Mouse (Mus musculus) NIH3T3 (cell line): ENCODE results near the gene Agap1.

ENCODE experiments used
- DNase-seq: peaks from one replicate; pipeline ENCODE4 v3.0.0-alpha.2; 2012; ENCODE audit warnings: low read depth

The Agap1 gene

DNA sequence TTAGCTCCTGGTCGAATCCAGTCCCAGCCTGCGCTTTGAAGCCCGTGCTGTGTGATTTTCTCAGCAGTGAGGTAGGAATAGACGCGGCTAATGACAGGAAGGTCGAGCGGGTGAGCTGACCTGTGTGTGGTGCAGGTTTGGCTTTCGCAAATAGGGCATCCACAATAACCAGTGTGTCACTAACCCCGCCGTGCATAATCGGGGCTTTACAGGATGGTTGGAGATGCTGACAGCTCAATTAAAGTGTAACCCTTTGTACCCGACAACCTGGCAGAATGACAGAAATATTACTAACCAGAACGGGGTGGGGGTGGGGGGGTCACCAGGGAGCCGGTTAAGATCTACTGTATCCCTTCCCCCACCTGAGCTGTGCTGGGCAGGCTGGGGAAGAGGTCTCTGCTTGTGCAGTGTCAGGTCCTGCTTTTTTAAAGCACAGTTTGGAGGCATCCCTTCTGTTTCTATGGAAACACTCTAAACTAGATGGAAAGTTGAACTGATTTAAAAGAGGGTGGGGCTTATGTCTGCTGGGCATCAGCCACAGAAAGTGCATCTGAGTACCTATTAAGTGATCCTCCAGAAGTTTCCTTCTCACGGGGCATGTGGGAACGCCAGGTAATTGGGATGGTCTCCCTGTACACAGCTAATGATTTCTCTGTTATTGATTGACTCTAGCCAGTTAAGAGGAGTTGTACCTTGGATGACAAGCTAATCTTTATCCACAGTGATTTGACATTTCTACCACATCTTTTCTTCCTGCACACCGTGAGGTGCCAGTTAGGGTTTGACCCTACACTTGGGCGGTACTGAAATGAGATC lies 259.8 kb downstream of the Agap1 start:
- peak; percentile 26 for DNase-seq

DNA sequence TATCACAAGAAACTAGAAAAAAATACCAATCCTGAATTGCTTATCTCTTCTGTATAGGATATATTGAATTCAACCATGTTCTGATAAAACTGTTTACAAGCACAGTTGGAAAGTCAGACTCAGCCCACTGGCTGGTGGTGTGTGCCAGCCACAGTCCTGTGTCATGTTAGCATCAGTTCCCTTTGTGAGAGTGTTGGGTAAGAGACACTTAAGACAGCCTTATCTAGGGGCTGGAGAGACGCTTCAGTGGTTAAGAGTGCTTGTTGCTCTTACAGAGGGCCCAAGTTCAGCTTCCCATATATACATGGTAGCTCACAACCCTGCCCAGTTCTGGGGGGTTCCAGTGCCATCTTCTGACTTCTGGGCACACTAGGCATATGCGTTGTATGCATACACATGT lies 261.6 kb downstream of the Agap1 start:
- DNase-seq, result no peak

DNA sequence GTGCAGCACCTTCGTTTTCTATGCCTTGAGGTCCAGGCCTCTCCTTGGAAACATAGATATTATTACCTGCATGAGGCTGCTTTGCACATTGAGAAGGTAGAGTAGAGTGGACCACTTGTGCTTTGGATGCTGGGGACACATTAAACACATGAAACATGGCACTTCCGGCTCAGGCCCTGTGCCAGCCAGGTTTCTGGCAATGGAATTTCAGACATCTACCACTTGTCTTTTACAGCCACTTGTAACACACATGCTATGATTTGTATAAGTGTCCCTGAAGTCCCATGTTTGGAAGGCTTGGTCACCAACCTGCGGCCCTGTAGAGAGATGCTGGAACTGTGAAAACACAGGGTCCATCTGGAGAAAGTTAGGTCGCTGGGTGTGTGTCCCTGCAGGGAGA lies 262.5 kb downstream of the Agap1 start:
- DNase-seq, result no peak

- no peak for DNase-seq
Observed at GRCm38 (mm10) chr1:89718782-89719403, 264.3 kb downstream of the Agap1 start.

GRCm38 (mm10) chr1:89724141-89724540 lies 269.5 kb downstream of the Agap1 start:
- DNase-seq, result peak; percentile 38

DNA sequence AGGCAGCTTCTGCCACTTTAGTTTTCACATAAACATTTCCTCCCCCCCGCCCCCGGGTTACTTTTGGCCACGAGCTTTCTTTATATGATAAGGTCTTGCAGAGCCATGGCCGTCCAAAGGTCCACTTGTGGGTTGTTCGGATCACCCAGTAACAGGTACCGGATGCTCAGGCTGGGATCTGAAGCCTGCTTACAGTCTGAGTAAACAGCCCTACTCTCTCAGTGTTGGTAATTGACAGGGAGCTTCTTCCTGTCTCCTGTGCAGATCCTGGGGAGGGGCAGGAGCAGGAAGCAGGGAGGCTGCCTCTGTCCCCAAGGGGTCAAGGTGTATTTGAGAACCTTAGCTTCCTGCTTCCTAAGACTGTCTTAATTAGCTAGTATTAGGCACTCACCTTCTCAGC lies 269.9 kb downstream of the Agap1 start:
- DNase-seq, result no peak

GRCm38 (mm10) chr1:89724957-89725356 lies 270.4 kb downstream of the Agap1 start:
- no peak for DNase-seq

DNA sequence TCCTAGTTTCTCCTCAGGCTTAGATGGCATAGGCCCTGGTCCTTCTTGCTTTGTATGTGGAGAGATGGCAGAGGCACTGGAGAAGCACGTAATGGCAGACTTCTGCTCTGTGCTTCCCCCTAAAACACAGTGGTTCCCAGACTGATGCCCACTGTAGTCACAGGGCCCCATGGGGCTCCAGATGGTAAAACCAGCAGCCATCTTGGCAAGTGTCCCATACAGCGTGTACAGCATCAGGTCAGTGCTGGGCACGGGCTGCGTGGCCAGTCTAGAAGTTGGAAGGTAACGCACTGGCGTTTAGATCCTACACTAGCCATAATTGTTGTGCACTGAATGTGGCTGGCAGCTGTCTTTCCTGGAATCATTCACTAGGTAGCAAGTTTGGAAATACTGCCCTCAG lies 273.9 kb downstream of the Agap1 start:
- DNase-seq, result no peak

- DNase-seq, result peak; percentile 76
Observed at GRCm38 (mm10) chr1:89730589-89731195, 276.1 kb downstream of the Agap1 start.

DNA sequence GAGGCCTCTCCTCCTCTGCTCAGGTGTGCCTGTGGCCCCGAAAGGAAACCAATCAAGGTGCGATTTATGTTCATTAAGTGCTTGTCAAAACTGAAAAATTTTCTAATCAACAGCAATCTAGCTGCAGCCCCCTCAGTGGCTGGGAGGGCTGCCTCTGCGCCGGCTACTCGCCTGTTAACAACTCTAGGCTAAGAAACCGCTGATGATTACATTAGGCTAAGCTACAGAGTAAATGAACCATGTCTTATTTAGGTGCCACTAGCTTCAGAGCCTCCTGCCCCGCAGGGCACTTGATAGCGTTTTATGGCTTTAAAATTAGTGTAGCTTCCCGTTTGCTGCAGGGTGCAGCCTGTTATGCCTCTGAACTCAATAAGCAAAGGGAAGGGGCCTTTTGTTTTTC lies 279.8 kb downstream of the Agap1 start:
- DNase-seq, result no peak

GRCm38 (mm10) chr1:89735146-89735545 lies 280.5 kb downstream of the Agap1 start:
- DNase-seq, result peak; percentile 65

GRCm38 (mm10) chr1:89736021-89736420 lies 281.4 kb downstream of the Agap1 start:
- DNase-seq, result no peak

DNA sequence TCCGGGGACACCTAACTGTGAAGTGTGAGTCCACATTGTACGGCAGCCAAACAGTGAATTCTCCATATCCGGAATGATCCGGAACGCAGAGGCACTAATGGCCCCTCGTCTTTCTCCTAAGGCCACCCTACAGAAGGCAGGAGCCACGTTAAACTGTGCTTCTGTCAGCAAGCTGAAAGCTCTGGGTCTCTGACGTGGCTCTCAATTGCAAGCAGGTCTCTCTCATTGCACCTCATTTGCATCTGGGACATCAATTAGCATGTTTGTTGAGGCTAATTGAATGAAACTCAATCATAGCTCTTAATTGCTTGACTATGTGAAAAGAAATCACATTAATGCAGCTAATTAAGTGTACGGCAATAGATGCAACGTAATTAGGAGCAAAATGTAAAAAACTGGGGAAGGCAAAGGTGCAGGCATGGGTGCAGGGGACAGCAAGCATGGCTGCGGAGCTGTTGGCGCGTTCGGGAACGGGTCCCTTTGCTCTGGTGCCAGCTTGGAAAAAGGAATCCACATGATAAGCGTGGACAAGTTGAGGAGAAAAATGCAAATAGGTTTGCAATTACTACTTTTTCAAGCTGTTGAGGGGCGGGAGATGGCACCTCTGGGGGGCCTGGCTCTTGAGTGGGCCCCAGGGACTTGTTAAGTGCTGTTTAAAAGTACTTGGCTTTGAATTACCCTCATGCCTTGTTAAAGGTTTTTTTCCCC lies 284.6 kb downstream of the Agap1 start:
- no peak for DNase-seq

DNA sequence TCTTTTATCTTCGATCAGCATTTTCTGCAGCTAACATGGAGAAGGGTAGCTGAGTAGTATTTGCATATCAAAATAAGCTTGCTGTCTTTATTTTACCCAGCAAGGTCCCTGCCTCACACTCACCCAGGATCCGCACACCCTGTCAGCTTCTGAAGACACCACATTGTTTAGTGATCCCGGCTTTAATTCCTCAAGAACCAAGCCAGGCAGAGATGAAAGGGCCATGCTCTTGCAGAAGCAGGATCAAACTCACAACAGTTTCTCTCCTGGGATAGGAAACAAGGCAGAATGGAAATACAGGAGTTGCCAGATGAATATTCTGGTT lies 285.1 kb downstream of the Agap1 start:
- no peak for DNase-seq

DNA sequence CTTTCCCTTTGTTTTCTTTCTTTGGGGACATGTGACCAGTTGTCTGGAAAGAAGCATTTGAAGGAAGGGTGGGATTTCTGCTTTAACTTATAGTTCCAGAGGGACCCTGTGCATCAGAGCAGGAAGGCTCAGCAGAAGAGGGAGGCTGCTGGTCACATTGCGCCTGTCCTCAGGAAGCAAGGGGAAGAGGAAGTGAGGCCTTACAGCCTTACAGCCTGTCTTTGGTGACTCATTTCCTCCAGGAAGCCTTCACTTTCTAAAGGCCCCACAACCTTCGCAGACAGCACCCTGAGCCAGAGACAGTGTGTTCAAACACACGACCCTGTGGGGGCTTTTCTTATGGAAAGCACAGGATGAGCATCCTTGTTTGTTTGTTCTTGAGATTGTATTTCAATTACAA lies 287.8 kb downstream of the Agap1 start:
- no peak for DNase-seq

DNA sequence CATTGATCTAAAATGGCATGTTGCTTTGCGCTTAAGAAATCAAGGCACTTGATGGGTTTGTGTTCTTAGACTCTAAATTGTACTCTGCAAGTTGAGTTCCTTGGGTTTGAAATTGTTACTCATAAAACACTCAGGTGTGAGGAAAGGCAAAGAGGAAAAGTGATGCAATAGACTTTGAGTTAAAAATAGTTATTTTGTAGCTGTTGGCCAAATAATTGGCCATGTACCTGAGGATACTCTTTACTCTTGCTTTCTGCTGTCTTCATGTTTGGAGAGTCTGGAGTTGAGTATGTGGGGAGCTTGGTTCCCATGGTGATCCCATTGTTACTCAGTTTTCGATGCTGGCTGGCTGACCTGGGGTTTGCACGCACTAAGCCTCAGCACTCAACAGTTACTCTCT lies 291.6 kb downstream of the Agap1 start:
- no peak for DNase-seq

DNA sequence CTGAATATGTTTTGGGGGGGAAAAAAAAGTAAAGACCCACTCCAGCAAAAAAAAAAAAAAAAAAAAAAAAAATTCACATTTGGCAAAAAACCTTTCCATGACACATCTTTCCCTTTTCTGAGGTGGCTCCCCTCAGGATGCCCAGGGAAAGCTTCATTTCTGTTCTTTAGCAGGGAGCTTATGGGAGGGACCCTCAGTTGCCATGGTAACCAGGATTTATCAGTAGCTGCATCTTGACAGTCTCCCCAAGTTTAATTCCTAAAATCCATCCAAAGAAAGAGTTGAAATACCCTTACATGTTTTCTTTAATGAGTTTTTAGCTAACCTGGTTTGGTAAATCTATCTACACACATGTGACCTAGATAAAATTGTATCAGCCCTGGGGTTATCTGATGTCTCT lies 295.1 kb downstream of the Agap1 start:
- DNase-seq, result no peak

- no peak for DNase-seq
Observed at GRCm38 (mm10) chr1:89750495-89750894, 295.9 kb downstream of the Agap1 start.

DNA sequence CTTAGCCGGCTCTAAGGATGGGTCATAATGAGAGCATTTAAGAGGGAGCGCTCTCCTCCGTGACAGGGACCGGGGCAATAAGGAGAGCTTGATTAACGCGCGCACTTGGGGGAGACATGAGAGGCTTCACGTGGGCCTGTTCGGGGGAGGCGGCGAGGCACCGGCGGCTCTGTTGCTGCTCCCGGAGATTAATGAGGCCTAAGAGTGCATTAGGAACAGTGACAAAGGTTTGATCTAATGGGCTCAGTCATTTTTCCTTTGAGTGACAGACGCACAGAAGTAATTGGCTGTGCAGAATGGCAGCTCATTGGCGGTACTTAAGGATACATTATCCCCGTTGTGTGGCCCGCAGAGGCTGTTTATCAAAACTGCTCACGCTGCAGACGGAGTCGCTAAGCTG lies 296.3 kb downstream of the Agap1 start:
- no peak for DNase-seq

- no peak for DNase-seq
Observed at GRCm38 (mm10) chr1:89751344-89751743, 296.7 kb downstream of the Agap1 start.

DNA sequence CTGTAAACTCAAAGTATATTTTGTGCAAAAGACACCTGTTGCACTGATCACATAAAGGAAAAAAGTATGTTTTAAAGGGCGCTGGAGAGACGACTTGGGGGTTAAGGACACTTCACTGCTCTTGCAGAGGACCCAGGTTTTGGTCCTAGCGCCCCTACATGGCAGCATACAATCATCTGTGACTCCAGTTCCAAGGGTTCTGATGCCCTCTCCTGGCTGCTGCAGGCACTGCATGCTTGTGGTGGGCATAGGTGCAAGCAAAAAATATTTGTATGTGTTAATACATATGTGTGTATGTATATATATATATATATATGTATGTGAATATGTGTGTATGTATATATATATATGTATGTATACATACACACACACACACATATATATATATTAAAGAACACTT lies 298.1 kb downstream of the Agap1 start:
- no peak for DNase-seq

GRCm38 (mm10) chr1:89755358-89755757 lies 300.8 kb downstream of the Agap1 start:
- DNase-seq, result no peak

DNA sequence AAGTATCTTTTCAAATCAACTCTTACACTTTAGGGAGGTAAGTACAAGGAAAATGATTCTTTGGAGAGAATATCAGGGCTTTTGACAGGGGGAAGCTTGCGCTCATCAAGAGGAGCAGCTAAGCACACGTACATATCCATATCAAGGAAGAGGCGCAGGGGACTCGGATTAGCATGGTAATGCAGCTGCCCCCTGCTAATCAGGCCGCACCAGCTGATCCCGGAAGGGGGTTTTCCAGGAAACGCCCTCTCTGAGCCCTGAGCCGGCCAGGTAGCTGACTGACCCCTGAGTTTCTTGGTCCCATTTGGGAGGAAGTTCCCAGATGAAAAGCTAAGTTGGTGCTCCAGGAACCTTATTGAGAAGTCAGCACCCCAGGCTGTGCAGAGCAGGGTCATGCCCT lies 301.8 kb downstream of the Agap1 start:
- DNase-seq, result no peak
